Mouse (Mus musculus) A20 (cell line): ENCODE measurements around the gene Clcn2.
A peak's percentile ranks its signal among the peaks of the same experiment; 100 is the strongest.

Experiments used
- DNase-seq: peaks from one replicate; pipeline ENCODE4 v3.0.0-alpha.2; 2011; ENCODE audit warnings: low read depth, low spot score

Clcn2 gene

DNA sequence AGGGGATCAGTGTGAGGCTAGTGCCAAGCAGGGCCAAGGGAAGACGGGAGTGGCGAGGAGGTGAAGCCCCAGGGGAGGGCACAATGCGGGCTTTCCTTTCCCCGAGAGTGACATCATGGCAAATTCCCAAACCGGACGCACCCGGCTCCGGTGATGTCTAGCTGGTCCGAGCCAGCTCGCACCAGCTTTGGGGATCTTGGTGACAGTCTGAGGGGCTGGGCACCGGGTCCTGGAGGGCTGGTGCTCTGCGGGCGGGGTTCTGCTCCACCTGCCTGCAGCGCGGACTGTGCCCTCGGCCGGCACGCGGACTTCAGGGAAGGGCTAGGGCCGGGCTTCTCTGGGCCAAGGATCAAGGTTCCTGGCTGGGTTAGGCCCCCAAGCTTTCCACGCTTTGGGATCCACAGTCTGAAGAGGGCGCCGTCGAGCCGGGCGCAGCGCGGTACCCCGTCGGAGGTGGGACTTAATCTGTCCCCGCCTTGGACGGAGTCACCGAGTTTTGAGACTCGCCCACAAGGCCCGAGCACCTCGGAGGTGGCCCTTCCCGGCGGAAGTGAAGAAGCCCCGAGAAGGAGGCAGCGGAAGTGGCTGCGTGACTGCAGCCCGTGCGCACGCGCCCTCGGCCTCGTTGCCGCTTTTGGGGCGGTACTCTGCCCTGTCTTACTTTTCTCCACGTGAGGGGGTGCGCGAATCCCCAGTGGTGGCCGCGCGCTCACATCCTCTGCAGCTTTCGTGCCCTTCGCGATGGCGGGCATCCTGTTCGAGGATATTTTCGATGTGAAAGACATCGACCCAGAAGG, at the start of gene Clcn2, which contains the start of gene Polr2h:
Clcn2 (minus strand) TSS at position 566 of the 797 bp plus-strand sequence.
Polr2h (plus strand) TSS at position 485 of the 797 bp plus-strand sequence.
- peak; percentile 98 for DNase-seq

DNA sequence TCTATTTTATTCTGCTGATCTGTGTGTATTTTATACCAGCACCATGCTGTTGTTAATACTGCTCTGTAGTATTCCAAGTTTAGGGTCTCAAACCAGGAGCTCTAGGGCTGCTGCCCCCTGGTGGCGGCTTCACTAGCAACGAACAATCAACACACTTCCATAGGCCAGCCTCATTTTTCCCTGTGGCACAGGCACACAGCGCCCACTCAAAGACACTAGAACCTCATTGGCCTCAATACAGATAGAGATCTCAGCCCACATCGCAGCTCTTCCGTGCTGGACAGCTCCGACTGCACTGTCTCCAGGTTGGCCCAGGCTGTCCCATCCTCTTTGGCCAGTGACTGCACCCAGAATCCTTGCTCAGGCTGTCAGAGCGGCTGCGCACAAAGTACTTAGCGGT, 47.7 kb upstream of the Clcn2 start:
- DNase-seq = peak; percentile 42

DNA sequence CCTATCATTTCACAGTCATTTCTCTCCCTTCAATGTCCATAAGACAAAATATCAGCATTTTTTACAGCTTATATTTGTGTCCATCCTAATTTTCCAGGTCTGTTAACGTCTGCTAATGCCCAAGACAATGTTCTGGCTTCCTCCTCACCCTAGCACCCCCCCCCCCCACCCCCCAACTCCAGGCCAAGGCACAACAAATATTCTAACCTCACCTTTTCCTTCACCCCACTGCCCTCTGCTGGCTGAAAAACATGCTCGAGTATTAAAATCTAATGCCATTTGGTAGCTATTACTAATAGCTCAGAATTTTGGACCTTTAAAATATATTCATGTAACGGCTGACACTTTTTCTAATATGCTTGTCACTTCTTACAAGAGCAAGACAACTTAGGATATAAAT, 44.1 kb upstream of the Clcn2 start:
- peak; percentile 51 for DNase-seq

DNA sequence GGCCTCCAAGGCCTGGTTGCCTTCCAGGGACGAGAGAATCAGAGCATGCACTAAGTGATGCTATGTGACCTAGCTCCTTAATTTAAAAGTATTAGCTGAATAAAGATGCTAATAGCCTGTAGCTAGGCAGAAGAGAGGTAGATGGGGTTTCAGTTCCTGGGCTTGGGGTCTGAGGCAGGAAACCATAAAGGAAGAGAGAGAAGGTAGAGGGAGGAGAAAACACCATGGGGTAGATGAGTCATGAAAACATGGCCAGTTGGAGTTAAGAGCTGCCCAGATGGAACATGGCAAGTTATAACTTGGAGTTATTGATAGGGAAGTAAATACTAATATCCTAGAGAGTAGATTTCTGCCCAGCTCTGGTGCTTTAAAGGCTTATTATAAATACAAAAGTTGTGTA, 39.8 kb upstream of the Clcn2 start:
- DNase-seq = no peak

DNA sequence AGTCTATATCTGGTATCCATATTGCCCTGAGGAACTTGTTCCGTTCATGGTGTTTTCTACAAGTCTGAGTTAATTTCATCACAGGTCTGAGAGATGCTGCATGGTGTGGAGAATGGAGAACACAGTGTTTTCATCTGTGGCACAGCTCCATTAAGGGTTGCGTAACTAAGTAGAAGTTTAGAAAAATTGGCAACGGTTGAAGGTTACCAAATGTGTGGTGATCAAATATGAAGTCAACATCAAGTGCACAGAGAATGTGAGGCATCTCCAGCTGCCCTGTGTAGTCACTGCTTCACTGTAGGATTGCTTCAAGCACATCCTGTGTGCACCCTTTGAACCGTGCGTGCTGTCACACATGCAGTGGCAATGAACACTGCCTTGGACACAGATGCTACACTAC, 38.5 kb upstream of the Clcn2 start:
- no peak for DNase-seq

DNA sequence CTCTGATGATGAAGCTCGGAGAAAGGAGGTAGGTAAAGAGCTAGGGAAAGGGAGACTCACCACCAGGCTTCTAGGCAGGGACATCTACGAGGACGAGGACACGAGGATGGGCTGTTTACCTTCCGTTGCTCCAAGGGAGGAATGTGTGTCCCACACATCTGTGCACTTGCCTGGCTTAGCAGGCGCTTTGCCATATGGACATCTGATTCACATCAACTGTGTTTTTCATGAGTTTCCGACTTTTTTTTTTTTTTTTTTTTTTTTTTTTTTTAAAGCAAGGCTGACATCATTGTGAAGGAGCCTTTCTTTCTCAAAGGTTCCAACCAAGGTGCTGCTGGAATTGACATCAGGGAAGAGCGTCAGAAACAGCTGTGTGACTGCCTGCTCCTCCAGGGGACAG, 33.0 kb upstream of the Clcn2 start:
- no peak for DNase-seq

DNA sequence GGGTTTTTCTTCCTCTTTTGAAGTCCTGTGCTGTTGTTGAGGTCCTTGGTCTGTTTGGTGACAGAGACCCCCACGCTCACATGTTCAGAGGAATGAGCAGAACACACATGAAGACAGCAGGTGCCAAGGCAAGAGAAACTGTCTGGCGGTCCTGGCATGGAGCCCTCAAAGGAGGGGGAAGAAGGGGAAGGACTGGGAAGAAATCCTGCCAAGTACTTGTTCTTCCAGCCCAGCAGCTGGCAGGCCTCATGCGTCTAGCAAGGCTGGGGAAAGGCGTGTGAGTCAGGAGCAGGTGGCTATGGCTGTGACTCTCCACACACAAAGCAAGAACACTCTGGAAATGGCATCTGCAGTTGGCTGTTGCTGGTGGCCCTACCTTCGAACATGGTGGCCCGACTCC, 29.1 kb upstream of the Clcn2 start:
- no peak for DNase-seq

DNA sequence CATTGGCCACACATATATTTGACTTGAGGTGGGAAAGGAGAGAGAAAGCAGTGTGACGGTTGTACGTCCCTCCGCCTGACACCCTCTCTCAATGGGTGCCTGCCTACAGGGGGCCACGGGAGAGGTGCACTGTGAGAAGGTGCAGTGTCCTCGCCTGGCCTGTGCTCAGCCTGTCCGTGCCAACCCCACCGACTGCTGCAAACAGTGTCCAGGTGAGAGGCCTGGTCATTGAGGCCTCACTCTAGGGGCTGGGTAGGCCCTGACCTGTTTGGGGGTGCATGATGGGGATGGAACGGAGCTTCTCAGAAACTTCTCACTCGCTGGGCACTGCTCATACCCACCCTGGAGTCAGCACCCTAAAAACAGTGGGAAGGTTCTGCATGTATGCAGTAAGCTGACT, 22.3 kb upstream of the Clcn2 start:
- DNase-seq = no peak

DNA sequence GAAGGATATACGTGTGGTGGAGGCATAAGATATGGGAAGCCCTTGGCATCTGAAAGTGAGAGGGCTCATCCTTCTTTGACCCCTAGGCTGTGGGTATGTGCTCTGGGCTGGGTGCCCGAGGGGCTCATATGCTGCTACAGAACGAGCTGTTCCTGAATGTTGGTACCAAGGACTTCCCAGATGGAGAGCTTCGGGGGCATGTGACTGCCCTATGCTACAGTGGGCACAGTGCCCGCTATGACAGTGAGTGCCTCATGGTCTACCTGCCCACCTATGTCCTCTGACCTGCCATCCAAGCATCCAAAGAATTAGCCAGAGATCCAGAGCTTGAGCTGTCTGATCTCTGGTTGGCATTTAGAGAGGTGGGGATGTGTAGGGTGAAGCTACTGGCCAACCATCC, 19.3 kb upstream of the Clcn2 start:
- no peak for DNase-seq

DNA sequence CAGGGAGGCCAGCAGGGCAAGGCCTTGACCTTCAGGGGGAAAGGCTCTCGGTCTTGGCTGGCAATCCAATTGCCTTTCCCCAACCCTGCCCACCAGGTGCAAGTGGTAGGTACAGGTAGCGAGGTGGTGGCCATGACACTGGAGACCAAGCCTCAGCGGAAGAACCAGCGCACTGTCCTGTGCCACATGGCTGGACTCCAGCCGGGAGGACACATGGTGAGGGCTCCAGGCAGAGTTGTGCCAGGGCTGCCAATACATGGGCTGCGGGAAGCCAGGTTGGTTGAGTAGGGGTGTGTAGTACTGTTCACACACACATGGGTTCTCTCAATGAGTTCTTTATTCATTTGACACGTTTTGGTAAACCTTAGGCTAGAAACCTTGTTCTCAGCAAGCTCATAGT, 18.6 kb upstream of the Clcn2 start:
- no peak for DNase-seq

DNA sequence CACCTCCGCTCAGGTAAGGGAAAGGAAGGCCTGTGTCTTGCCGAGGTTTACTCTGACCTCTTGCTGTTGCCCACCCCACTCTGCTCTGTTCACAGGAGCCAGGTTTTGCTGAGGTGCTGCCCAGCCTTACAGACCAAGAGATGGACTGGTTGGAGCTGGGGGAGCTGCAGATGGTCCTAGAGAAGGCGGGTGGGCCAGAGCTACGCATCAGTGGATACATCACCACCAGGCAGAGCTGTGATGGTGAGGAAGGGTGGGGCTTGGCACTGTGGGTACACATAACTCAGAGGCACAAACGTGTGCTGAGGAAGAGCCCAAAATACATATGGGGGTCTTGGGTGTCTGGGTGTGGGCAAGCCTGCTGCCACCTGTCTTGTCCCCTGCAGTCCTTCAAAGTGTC, 18.1 kb upstream of the Clcn2 start:
- DNase-seq = no peak

DNA sequence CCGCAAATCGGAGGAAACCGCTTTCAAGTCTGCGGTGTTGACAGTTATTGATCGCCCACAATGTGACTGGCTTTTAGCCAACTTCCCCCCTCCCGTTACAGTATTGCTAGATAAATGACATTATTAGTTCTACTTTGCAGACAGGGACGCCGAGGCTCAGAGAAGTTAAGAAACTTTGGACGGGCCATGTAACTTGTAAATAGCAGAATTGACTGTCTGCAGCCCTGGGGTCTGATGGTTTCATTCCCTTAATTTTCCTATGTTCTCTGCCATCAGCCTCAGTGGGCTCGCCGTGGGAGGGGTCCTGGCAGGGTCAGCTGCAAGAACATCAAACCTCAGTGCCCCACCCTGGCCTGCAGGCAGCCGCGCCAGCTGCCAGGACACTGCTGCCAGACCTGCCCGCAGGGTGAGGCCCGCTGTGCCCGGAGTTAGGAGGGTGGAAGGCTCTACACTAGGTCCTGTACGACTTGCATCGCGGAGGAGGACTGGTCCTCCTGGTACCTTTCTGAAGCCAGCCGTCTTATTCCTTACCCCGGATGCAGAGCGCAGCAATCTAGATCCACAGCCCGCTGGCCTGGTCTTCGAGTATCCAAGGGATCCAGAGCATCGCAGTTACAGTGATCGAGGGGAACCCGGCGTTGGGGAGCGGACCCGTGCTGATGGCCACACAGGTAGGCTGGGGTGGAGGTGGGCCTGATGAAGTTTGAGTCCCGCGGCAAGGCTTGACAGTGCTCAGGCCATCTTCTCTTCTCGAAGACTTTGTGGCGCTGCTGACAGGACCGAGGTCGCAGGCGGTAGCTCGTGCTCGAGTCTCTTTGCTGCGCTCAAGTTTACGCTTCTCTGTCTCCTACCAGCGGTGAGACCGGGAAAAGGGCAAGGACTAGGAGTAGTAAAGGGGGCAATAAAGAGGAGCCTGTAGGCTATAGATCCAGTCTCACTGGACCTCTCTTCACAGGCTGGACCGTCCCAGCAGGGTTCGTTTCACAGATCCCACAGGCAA, 16.5 kb upstream of the Clcn2 start, which contains the start of gene Thpo:
Thpo (minus strand) TSS at position 781 of the 1,000 bp plus-strand sequence.
- no peak for DNase-seq

DNA sequence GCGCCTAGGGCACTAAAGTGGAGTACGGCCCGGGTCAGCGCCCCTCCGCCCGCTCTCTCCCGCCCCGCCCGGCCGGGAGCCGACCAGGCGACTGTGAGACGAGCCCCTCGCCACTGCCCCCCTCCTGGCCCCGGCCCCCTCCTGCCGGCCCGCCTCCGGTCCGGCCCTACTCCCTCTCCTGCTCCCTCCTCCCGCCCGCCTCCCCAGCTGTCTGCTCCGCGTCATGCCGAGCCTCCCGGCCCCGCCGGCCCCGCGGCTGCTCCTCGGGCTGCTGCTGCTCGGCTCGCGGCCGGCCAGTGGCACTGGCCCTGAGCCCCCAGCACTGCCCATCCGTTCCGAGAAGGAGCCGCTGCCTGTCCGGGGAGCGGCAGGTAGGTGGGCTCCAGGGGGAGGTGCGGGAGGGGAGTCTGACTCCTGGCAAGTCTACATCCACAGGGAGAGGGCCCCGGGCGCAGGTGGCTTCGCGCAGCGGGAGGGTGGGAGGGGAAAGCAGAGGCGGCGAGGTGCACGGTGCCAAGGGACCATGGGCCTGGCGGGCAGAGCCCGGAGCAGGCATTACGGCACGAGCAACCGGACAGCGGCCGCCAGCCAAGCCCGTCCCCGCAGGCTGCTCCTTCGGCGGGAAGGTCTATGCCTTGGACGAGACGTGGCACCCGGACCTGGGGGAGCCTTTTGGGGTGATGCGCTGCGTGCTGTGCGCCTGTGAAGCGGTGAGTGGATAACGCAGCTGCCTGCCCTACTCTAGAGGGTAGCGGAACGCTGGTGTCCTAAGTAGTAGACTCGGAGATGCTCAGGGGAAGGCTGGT, 15.6 kb upstream of the Clcn2 start, which contains the start of gene Chrd:
Chrd (plus strand) TSS at position 203 of the 806 bp plus-strand sequence.
- DNase-seq = no peak

DNA sequence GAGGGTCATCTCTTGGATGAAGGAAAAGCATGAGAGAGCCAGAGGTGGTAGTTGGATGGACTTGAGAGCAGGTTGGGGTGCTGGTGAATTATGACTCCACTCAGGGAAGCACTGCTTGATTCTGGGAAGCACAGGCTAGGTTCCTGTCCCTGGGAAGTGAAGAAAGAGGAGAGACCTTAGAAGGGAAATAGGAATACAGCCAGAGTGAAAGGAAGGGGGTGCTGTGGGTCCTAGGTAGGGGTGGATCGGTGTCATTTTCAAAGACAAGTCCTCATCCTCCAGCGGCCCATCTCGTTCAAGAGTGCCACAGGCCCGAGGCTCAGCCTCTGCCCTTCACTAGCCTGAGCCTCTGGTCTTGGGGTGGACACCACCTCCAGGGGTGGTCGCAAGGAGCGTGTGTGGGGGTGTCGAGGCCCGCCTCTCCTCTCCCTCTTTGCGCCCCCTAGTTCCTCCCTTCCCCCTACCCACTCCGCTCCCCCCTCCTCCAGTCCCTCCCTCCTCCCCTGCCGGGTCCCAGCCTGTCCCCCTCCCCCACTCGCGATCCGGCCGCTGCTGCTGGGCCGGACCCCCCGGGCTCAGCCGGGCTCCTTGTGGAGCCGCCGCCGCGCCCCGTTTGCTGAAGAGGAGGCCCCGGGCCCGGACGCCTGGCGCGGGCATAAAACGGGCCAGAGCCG, 14.8 kb upstream of the Clcn2 start:
- no peak for DNase-seq

DNA sequence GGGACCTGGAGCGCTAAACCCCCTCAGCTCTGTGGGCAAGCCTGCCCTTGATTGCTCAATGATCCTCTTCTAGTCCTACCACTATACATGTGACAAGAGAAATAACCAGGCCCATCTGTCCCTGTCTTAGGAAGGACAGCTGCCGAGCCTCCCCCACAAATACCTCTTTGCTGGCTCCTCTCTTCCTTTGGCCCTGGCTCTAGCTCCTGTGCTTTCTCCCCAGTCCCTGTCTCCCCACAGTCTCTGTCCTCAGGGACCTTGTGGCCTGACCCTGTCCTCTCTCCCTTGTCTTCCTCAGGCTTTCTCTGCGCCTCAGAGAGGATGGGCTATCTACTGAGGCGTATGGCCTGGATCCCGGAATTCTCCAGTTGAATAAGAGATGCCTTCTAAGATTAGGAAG, 14.1 kb upstream of the Clcn2 start:
- no peak for DNase-seq

DNA sequence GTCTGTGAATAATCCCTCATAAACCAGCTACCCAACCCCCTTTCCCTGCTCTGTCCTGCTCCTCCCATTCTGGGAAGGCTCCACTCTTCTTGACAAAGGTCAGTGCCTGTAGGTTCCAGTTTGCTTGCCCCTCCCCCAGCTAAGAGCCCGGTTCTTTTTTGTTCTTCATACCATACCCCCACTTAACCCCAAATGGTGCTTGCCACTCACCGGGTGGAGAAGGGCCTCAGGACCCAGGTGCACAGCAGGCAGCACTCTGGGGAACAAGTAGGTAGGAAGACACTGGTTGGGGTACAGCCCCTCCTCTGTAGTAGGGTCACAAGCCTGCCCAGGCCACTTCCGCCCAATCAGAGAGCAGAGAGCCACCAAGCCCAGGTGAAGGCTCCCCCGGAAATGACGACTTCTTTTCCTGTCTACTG, 12.8 kb upstream of the Clcn2 start:
- peak; percentile 14 for DNase-seq

DNA sequence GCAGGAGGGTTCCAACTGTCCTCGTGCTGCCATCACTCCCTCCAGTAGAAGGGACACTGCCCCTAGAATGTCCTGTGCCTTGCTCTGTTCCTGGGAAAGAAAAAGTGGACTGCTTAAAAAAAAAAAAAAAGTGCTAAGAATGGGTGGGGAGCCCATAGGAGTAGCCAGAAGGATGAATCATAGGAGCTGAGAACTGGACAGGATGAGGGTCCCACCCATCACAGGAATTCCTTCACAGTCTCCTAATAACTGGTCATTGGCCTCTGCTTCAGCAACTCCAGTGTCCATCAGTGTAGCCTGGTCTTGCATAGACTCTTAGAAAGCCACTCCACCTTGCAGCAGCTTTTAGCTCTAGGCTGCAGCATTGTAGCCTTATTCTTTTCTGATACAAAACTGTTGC, 8.8 kb upstream of the Clcn2 start:
- no peak for DNase-seq

DNA sequence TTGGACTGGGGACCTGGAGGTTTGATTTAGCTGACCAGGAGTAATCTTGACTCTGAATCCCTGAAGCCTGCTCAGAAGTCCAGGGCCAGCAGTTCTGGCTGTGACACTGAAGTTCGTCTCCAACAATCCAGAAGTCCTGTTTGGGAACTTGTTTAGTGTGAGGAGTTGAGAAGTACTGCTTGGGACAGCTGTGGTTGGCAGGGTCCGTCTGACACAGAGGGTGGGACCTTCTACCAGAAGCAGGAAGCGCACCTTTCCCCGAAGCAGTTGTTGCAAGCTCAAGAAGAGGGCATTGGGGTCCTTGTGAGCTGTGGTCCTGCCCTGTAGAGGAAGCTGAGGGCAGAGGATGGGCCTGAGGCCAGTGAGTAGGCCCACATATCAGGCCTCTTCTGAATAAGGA, 8.2 kb upstream of the Clcn2 start:
- DNase-seq = no peak

DNA sequence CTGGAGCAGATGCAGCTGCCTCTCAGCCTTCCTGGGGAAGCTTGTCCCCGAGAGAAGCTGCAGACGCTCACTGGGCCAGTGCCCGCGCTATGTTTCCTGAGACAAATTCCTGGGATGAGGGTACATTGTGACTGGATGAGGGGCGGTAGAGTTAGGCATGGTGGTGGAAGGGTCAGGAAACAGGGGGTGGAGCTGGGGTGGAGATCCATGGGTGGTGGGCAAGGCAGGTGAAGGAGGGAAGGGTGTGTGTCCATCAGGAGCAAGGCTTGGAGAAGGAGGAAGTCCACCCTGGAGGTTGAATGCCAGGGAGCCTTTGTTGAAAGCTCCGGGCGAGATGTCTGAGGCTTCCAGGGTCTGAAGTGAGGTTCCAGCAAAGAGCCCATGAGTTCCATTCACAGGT, 7.8 kb upstream of the Clcn2 start:
- DNase-seq = no peak

DNA sequence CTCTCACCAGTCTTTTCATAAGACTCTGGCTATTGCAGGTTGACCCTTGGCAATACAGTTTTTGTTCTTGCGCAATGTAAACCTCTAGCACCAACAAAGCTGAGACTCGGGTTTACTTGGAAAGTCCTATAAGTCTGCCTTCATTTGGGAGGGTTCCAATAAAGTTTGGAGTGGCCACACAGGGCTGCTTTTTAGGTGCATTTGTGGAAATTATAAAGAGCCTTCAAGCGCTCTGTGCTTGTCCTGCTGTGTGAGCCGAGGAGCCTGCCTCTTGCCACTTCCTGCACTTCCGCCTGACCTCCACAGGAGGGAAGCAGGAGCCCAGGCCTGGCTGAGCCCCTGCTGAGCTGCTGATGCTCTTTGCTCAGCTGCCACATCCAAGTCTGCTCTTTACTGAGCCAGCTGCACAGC, 6.8 kb upstream of the Clcn2 start:
- DNase-seq = peak; percentile 12

DNA sequence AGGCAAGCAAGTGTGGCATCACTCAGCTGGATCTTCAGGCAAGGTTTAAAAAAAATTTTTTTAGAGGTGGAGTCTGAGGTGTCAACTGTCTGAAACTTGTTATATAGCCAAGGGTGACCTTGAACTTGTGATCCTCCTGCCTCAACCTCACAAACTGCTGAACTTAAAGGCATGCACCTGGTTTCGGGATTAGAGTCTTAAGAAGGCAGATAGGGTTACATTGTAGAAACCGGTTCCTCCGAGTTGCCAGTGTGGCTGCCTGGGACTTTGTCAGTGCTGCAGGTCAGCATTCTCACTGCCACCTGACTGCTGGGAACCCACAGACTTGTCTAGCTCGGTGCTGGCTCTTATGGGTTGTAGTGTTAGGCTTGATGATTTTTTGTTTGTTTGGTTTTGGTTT, 5.7 kb upstream of the Clcn2 start:
- no peak for DNase-seq
